Mouse (Mus musculus): ENCODE measurements around the gene Gorasp1.
A peak's percentile ranks its signal among the peaks of the same experiment; 100 is the strongest.

Gene Gorasp1

GRCm38 (mm10) chr9:119926497-119926896 is 10.9 kb downstream of the Gorasp1 start:
- no peak for DNase-seq (ENCODE audit: low read depth, low spot score)

GRCm38 (mm10) chr9:119925729-119926128 is 11.6 kb downstream of the Gorasp1 start:
- no peak for DNase-seq (ENCODE audit: low read depth, low spot score)

GRCm38 (mm10) chr9:119925120-119925657 is 12.2 kb downstream of the Gorasp1 start:
- no peak for DNase-seq (ENCODE audit: low read depth, low spot score)

- no peak for DNase-seq (ENCODE audit: low read depth, low spot score)
Observed at GRCm38 (mm10) chr9:119923462-119923861, 13.9 kb downstream of the Gorasp1 start.

DNA sequence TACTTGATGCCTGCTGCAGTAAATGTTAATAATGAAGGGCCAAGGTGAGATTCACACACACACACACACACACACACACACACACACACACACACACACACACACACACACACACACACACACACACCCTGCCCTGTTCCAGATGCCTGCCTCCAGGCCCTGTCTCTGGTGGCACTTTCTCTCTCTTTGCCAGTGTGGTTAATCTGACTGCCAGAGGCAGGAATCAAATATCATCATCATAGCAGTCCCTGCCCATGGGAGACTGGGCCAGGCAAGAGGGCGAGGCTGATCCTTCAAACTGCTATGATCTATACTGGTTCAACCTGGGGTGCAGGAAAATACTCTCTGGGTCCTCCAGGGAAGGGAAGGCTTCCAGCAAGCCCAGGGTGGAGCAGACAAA is 17.5 kb downstream of the Gorasp1 start:
- no peak for DNase-seq (ENCODE audit: low read depth, low spot score)

DNA sequence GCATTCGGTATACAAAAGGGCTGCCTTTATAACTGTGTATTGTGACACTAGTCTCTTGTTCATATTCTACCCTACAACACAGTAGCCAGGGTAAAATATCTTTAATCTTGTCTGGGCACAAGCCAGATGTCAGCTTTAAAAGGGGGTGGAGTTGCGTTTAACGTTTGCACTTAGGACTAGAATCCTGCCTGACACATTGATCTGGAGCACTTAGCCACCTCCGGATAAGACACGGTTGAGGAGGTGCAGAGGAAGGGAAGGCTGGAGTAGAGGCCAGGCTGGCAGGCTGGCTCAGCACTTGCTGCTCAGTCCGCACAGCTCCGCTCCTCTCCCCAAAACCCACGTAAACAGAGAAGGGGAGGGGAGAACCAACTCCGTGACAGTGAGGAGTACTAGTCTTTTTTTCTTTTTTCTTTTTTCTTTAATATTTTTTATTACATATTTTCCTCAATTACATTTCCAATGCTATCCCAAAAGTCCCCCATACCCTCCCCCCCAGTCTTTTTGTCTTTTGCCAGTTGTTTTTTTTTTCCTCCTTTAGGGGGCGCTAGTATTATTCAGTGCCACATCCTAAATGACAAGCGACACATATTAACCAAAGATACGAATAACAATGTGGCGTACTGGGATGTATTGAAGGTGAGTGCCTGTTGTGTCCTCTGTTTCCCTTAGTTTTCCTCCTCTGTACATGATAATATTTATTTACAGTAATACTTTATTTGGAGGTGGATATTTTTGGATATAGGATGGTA is 24.1 kb downstream of the Gorasp1 start:
- DNase-seq (ENCODE audit: low read depth, low spot score), result peak; percentile 13

DNA sequence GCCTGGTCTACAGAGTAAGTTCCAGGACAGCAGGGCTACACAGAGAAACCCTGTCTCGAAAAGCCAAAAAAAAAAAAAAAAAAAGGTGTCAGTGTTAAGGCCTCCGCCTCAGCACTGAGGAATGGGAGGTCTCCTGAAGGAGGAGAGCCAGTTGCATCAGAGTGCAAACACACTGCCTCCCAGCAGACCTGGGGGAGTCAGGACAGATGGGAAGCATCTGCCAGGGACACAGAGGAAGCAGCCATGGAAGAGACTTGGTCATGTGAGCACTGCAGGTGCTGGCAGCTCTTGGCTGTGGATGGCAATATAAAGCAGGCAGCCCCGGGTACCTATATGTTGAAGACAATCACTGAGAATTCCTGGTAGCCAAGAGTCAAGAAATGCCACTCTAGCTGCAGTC is 27.4 kb downstream of the Gorasp1 start:
- no peak for DNase-seq (ENCODE audit: low read depth, low spot score)

- DNase-seq (ENCODE audit: low read depth, low spot score), result no peak
Observed at GRCm38 (mm10) chr9:119908708-119909107, 28.7 kb downstream of the Gorasp1 start.

- no peak for DNase-seq (ENCODE audit: low read depth, low spot score)
Observed at GRCm38 (mm10) chr9:119902410-119903151, 34.8 kb downstream of the Gorasp1 start.

DNA sequence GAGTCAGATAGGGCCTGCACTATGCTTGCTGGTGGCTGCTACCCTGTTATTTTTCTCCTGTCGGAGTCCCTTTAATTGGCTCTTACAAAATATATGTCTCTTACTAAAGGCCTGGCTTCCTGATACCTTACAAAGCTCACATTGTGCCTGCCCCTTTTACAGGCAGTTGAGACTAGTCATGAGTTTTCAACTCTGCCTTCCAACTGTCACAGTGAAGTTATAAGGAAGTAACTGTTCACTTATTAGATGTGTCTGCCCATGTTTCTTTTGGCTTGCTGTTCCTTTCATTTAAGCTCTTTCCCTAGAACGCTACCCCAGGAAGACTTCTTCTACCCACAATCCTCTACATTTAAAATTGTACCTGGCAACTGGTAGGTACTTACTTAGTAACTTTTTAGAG is 37.9 kb downstream of the Gorasp1 start:
- no peak for DNase-seq (ENCODE audit: low read depth, low spot score)

GRCm38 (mm10) chr9:119895040-119895721 is 42.2 kb downstream of the Gorasp1 start:
- peak; percentile 14 for DNase-seq (ENCODE audit: low read depth, low spot score)

DNA sequence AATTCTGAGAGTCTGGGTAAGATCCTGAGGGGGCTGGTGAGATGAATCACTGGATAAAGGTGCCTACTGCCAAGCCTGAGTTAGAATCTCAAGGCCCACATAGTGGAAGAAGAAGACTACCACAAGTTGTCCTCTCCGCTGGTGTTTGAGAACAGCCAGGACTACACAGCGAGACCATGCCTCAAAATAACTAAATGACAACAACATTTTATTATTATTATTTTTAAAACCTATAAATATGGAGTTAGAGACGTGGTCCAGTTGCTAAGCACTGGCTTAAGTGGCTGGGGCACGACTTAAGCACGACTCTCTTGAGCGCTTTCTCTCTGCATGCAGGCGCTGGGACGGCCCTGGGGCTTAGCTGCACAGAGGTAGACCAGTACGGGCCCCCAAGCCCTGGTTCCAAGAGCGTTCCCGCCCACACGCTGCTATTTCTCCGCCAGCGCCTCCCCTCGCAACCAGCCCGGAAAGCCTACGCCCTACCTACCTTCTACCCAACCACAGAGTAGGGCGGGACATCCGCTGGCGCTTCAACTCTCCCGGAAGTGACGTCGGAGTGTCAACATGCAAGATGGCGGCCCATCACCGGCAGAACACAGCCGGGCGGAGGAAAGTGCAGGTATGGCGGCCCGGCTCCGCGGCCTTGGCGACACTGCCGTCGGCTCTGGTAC is 42.9 kb downstream of the Gorasp1 start, which contains the start of gene Wdr48:
TSS of gene Wdr48 (plus strand) at position 540 of the 671 bp plus-strand sequence.
- peak; percentile 99 for DNase-seq (ENCODE audit: low read depth, low spot score)

DNA sequence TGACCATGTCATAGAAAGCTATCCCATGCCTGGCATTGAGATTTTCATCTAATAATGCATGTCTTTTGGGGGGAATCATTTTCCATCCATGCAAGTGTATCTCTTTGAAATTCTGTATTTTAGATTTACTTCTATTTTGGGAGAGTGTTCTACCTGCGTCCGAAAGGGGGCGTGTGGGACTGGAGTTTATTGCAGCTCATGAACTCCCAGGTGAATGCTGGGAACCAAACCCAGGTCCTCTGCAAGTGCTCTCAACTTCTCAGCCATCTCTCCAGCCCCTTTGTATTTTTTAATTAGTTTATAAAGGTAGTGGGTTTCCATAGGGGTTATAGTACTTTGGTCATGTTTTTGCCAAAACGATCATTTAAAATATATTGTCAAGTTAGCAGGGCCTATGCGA is 43.5 kb downstream of the Gorasp1 start:
- DNase-seq (ENCODE audit: low read depth, low spot score), result no peak

DNA sequence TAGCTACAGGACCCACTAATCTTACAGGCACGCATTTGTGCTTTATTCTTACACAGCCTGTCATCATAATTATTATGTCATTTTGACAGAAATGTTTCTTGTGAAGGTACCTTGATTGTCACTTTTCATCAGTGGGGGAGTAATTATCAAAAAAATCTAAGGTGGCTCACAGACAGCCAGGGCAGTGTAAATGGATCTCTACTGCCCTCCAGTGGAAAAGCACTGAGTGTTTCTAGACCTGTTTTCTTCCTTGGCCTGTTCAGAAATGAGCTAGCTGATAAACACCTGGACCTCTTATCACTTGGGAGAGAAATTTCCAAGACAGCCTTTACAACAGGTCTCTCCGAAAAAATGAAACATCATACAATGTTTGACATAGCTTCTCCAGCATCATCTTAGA is 46.7 kb downstream of the Gorasp1 start:
- peak; percentile 37 for DNase-seq (ENCODE audit: low read depth, low spot score)

GRCm38 (mm10) chr9:119889446-119889845 is 47.9 kb downstream of the Gorasp1 start:
- DNase-seq (ENCODE audit: low read depth, low spot score), result no peak

DNA sequence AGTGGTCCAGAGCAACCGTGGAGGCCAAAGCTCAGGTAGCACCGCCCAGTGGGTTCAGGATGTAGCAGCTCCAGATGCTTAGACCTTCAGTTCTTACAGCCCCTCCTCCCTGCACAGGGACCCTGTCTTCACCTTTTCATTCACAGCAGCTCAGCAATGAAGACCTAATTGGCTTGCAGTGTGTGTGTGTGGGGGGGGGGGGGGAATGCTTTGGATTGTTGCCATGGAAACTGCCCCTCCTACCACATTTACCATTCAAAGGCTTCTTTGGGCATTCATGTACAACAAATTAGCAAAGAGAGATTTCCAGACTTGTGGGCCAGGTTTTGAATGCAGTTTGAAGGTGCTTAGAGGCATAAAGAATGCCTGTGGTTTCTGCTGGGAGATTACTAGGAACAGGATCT is 48.5 kb downstream of the Gorasp1 start:
- peak; percentile 11 for DNase-seq (ENCODE audit: low read depth, low spot score)

- no peak for DNase-seq (ENCODE audit: low read depth, low spot score)
Observed at GRCm38 (mm10) chr9:119887144-119887901, 50.0 kb downstream of the Gorasp1 start.
